Mouse (Mus musculus) c-Kit-negative CD71-positive TER-119-positive erythroid progenitor cells, embryonic 14.5 days (primary cell): ENCODE data around the gene Nat9.

Source experiments
- DNase-seq: peaks from one replicate; pipeline ENCODE4 v3.0.0-alpha.2; 2013; ENCODE audit warnings: low read depth, low spot score

Nat9 gene

DNA sequence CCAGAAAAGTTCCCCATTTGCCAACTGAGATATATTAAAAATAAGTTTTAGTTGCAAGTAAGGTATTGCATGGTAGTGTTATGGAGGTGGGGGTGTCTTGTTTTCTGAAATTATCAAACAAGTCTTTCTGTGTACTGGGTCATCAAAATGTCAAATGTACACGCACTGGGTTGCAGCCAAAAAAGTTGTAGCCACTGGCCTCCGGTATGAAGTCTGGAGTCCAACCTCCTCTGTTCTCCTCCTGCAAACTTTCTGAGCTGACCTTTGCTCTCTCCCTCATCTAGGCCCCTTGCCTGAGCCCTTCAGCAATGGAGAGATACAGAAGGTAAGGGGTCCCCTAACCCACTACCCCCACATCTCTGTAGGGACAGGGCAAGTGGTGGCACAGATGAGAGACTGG, 8.9 kb downstream of the Nat9 start:
- no peak for DNase-seq

- no peak for DNase-seq
Measured at GRCm38 (mm10) chr11:115177559-115178195, 10.0 kb downstream of the Nat9 start.

DNA sequence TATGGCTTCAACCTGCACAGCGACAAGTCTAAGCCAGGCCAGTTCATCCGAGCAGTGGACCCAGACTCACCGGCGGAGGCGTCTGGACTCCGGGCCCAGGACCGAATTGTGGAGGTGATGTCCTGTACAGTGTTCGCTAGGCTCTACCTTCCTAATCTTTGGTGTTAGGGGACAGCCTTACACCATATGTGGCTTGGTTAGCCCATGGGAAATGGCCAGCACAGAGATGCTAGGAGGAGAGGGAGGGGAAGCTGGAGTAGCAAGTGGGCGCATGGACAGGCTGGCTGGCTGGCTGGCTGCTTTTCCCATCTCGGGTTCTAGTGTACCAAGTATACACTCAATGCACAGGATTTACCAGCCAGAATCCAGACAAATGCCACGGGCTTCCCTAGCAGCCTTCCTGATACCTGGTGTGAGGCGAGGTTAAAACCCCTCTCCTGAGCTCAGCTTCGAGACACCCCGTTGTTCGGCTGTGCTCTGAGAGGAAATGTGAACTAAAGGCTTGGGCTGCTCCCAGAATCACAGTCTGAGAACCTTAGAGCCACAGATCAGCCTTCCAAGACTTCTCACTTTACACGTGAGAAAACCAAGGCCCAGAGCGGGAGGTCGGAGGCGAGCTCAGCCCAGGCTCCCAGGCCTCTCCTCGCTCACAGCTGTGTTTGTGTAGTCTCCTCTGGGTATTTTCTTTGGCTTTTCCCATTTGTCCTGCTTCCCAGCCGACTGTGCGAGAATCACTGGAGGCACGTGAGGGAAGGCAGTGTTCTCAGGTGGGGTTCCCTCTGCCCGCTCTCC, 11.1 kb downstream of the Nat9 start:
- DNase-seq: no peak

GRCm38 (mm10) chr11:115173549-115174339, 13.9 kb downstream of the Nat9 start:
- DNase-seq: no peak

DNA sequence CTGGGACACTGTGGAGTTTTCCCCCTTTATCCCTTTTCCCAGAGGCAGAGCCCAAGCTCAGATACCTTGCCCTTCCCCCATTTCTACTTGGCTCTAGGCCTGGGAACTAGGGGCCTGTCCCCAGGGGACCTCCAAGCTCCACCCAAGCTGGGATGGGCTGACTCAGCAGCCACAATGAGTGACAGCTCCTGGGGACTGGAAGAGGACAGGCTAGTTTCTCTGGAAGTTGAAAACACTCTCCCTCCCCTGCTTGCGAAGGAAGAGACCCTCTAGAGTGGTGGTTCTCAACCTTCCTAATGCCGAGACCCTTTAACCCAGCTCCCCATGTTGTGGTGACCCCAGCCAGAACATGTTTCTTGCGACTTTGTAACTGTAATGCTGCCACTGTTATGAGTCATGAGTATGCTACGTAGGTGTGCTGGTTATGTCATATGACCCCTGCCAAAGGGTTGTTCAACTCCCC, 14.8 kb downstream of the Nat9 start:
- no peak for DNase-seq

GRCm38 (mm10) chr11:115171125-115171524, 16.5 kb downstream of the Nat9 start:
- DNase-seq: no peak

DNA sequence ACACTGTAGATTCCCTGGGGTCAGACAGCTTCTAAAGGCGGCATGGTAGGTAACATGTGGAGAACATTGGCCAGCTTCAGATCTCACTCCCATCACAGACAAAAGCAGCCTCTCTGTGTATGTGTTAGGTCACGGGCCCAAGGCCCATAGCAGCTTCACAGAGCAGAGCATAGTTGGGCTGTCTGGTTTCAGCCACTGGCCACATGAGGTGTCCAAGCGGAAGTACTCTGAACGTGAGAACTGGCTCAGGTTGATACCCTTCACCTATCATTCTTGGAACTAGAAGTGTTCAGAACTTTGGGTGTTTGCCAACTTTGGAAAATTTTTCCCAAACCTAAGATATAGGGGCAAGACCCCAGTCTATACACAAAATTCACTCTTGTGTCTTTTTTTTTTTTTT, 18.2 kb downstream of the Nat9 start:
- DNase-seq: no peak

DNA sequence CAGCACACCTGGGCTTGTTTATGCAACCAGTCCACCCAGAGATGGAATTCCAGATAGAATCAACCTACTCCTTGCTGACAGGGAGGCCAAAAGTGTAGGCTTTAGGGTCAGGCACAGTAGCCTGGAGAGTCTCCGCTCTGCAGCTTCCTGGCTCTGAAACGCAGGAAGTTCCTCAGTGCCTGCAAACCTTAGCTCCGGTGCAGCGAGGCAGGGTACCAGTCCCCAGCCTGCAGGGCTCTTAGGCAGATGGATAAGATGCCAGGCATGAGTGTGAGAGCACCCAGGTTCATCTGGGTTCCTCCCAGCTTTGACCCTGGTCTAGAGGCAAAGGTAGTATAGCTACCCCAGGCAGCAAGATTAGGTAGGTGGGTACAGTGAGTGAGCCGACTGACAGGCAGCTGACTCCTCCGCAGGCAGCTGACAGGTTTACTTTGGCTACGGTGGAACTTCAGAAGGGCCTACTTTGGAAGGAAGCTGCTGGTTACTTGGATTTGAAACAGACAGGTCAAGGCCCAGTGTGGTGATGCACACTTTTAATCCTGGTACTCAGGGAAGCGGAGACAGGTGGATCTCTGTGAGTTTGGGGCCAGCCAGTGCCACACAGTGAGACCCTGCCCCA, 19.9 kb downstream of the Nat9 start:
- DNase-seq: no peak

DNA sequence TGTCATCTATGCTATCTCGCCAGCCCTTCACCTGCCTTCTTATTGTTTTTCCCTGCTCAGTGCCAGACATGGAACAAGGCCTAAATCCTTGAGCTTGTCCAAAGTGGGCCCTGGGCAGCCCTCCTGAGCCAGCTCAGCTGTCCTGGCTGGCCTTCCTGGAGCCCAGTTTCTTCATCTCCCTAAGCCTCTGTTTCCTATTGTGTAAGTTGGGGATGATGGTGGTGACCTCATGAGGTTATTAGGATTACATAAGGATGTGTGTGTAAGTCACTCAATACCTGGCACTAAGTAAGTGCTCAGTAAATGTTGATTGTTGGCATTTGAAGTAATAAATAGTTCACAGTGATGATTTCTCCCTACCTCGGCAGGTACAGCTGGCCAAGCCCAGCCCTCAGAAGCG, 20.9 kb downstream of the Nat9 start:
- DNase-seq: no peak

- DNase-seq: no peak
Measured at GRCm38 (mm10) chr11:115164976-115165374, 22.7 kb downstream of the Nat9 start.

DNA sequence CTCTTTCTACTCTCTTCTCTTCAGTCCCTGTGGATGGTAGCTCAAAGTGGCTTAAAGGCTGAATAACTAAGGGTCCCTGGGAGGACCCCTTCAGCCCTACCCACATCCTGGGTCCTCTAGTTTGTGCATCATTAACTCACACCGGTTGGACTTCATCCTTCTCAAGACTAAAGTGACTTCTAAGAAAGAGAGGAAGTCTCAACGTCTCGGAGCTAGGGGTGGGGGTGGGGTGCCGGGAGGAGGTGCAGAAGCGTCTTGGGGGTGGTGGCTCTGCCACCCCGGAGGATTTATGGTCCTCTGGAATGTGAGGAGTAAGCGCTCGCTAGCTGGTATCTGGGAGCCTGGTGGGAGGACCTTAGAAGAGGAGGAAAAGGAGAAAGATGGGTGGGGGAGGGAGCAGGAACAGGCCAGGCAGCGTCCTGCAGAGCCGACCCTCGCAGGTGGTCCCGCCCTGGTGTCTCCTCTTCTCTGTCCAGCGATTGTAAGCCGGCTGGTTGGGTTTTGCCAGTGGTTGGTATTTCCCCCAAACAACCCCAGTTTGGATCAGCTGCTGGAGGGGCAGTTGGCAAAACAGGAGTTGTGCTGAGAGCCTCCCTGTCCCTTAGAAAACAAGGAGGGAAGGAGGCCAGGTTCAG, 23.2 kb downstream of the Nat9 start:
- DNase-seq: no peak

DNA sequence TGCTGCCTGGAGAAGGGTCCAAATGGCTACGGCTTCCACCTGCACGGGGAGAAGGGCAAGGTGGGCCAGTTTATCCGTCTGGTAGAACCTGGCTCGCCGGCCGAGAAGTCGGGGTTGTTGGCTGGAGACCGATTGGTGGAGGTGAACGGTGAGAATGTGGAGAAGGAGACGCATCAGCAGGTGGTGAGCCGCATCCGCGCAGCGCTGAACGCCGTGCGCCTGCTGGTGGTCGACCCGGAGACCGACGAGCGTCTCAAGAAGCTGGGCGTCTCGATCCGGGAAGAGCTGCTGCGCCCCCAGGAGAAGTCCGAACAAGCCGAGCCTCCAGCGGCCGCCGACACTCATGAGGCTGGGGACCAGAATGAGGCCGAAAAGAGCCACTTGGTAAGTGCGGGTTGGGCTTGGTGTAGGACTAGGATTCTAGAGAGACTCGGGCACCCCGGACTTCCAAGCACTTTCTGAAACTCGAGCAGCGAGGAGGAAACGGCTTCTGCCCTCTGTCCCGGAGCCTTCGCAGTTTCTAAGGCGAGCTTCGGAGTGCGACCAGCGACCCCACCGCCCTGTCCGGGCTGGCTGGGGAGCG, 24.0 kb downstream of the Nat9 start:
- DNase-seq: no peak

GRCm38 (mm10) chr11:115162832-115163480, 24.7 kb downstream of the Nat9 start, which contains the start of gene Slc9a3r1:
Gene Slc9a3r1, plus strand, starts transcription at chr11:115163341.
- DNase-seq: peak; percentile 97

- DNase-seq: no peak
Measured at GRCm38 (mm10) chr11:115162205-115162601, 25.5 kb downstream of the Nat9 start.

DNA sequence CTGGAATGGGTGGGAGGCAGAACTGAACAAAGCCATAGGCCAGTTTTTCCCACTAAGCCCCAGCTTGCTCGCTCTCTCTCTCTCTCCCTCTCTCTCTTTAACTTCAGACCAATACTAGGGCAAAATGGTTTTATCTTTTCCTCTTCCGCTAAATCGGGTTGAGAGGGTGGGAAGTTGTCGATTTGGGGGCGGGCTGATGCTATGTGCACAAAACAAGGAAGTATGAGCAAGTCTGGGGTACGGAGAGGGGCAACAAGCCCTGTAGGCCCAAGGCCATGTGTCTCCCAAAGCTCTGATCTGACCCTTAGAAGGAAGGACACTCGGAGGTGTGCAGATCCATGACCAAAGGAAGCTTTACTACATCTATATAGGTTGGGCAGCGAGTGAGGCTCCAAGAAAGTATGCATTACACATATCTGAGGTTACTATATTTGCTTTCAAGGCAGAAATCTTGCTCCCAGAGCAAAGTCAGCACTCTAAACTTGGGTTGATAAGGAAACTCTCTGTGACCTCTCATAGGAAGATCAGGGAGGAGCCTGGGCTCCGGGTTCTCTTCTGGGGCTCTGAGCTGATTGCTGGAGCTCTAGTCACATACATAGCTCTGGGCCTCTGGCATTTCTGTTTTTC, 26.0 kb downstream of the Nat9 start:
- no peak for DNase-seq

DNA sequence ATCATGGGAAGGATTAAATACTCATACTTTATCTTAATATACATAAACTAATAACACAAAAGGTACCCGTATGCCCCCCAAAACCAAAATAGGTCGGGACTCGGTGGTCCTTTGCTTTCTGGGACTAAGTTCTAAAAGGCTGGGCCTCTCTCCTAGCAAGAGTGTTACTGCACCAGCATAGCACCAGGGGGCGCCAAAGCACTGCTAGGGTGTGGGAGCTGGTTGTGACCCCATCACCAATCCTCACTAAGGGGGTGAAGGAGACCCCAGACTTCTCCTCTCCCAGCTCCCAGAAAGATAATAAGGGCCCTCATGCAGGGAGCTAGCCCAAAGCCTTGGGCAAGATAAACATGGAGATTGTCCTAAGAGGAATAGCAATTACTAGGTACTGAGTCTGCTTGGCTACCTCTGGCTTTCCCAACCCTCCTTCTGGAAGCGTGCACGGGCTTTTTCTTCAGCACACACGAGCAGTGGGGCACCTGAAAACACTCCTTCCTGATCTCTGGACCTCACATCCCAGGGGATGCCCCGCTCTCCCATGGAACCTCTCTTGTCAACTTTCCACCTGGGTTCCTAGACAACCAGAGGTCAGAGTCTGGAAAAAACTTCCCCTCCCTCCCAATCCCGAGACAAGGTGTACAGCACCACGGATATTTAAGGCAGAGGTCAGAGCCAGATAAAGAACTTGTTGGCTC, 26.6 kb downstream of the Nat9 start:
- peak; percentile 57 for DNase-seq

DNA sequence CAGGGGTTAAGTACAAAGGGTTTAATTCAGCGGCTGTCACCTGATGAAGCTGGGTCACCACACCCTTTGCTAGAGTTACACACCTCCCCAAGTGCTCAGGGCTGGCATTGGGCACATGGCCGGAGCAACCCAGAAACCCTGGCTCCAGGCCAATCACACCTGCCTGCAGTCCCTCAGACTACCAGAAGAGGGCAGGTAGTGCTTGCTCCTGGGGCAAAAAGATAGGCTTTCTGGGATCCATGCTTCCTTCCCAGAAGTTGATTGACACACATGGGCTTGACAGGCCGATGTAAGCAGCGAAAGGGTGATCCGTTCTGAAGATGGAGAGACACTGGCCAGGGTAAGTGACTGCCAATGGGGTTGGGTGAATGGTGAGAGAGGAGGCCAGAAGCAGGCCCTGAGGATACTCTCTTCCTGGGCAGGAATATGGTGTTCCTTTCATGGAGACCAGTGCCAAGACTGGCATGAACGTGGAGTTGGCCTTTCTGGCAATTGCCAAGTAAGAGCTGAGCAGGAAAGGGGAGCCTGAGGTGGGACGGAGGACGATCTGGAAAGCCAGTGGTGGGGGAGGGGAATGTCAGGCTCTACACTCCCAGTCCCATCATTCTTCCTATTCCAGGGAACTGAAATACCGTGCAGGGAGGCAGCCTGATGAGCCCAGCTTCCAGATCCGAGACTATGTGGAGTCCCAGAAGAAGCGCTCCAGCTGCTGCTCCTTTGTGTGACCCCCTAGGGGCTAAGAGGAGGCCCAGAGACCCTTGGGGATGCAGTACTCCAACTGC, 27.5 kb downstream of the Nat9 start:
- DNase-seq: peak; percentile 45

GRCm38 (mm10) chr11:115157933-115158719, 29.5 kb downstream of the Nat9 start:
- no peak for DNase-seq
